ENCODE assay signal across 13 mouse cellular contexts in genomic region chr2:148856630-148857400, GRCm38 (mm10). TPM values are rescaled to one million over a fixed set of nuclear protein-coding genes. Genes with fewer than 3 reads are reported as not detected.
DNase-seq lines count a peak whose midpoint lies in the region; ATAC-seq and TF ChIP-seq lines count a peak whose summit lies in the region.
"Had no signal": no experiment of that assay in that cellular context is flagged by ENCODE, and none has a peak within 500 bp of the region (broad histone marks: within the 10 kb centered on the region; RNA-seq: fewer than 3 reads in every experiment).

No protein-coding gene starts in this region.

- WGBS in lung, postnatal 0 days: 20% methylated on average over 8 of the region's 8 CpGs
- WGBS in liver, embryonic 11.5 days: 37% methylated on average over 8 of the region's 8 CpGs
- 31% methylated on average over 8 of the region's 8 CpGs for WGBS in stomach, postnatal 0 days
- 74% methylated on average over 8 of the region's 8 CpGs for WGBS in forebrain, embryonic 14.5 days
- 78% methylated on average over 8 of the region's 8 CpGs for WGBS in hindbrain, embryonic 16.5 days

- no peak overlapping the region for H3K9ac ChIP-seq in lung, postnatal 0 days (replicated peaks; ENCODE audit: low read depth)
- no peak overlapping the region for H3K9ac ChIP-seq in liver, embryonic 11.5 days (ENCODE audit: low read depth, low read length)
- no peak overlapping the region for H3K9ac ChIP-seq in stomach, postnatal 0 days (ENCODE audit: low read length)
- H3K9ac ChIP-seq in forebrain, embryonic 14.5 days (ENCODE audit: low read length): no peak overlapping the region
- no peak overlapping the region for H3K9ac ChIP-seq in hindbrain, embryonic 16.5 days (ENCODE audit: low read depth, low read length)
- H3K9ac ChIP-seq: intestine, embryonic 15.5 days had no signal

- TF ChIP-seq CTCF in lung, postnatal 0 days (IDR thresholded peaks at IDR 0.05): no peak
- TF ChIP-seq CTCF in stomach, postnatal 0 days (IDR thresholded peaks at IDR 0.05; ENCODE audit: low read depth): no peak

- no peaks in the 10 kb centered on the region for H3K4me1 ChIP-seq in lung, postnatal 0 days (ENCODE audit: insufficient read depth, low read depth, low read length)
- no peaks in the 10 kb centered on the region for H3K4me1 ChIP-seq in liver, embryonic 11.5 days (replicated peaks; ENCODE audit: control insufficient read depth, insufficient read depth, low read length)
- no peaks in the 10 kb centered on the region for H3K4me1 ChIP-seq in stomach, postnatal 0 days (replicated peaks; ENCODE audit: control insufficient read depth, insufficient read depth)
- no peaks in the 10 kb centered on the region for H3K4me1 ChIP-seq in forebrain, embryonic 14.5 days (ENCODE audit: control insufficient read depth, insufficient read depth, low read length)
- no peaks in the 10 kb centered on the region for H3K4me1 ChIP-seq in hindbrain, embryonic 16.5 days (ENCODE audit: control insufficient read depth, insufficient read depth, low read depth, low read length)
- H3K4me1 ChIP-seq: intestine, embryonic 15.5 days had no signal

- peak overlapping the region; percentile 22; the same call in 1 of the 2 replicates for H3K27ac ChIP-seq in lung, postnatal 0 days (ENCODE audit: low read length)
- peak overlapping the region; percentile 19; the same call in 1 of the 2 replicates for H3K27ac ChIP-seq in liver, embryonic 11.5 days (ENCODE audit: low read depth, low read length)
- peak overlapping the region; percentile 5; the same call in 1 of the 2 replicates for H3K27ac ChIP-seq in stomach, postnatal 0 days (replicated peaks)
- no peak overlapping the region for H3K27ac ChIP-seq in forebrain, embryonic 14.5 days (ENCODE audit: low read depth, low read length)
- H3K27ac ChIP-seq in hindbrain, embryonic 16.5 days (ENCODE audit: low read depth, low read length): no peak overlapping the region
- H3K27ac ChIP-seq: intestine, embryonic 15.5 days had no signal

- H3K9me3 ChIP-seq in lung, postnatal 0 days (ENCODE audit: low read length): no peaks in the 10 kb centered on the region
- no peaks in the 10 kb centered on the region for H3K9me3 ChIP-seq in liver, embryonic 11.5 days (ENCODE audit: control insufficient read depth, low read length)
- no peaks in the 10 kb centered on the region for H3K9me3 ChIP-seq in stomach, postnatal 0 days (ENCODE audit: control insufficient read depth, low read length)
- no peaks in the 10 kb centered on the region for H3K9me3 ChIP-seq in forebrain, embryonic 14.5 days (replicated peaks; ENCODE audit: control insufficient read depth, low read length)
- H3K9me3 ChIP-seq in hindbrain, embryonic 16.5 days (ENCODE audit: control insufficient read depth, low read length): no peaks in the 10 kb centered on the region
- H3K9me3 ChIP-seq: intestine, embryonic 15.5 days had no signal

- no peaks in the 10 kb centered on the region for H3K36me3 ChIP-seq in lung, postnatal 0 days (ENCODE audit: insufficient read depth, low read length)
- no peaks in the 10 kb centered on the region for H3K36me3 ChIP-seq in liver, embryonic 11.5 days (ENCODE audit: control insufficient read depth, insufficient read depth, low read length)
- H3K36me3 ChIP-seq in stomach, postnatal 0 days (ENCODE audit: control insufficient read depth, insufficient read depth, low read length): no peaks in the 10 kb centered on the region
- no peaks in the 10 kb centered on the region for H3K36me3 ChIP-seq in forebrain, embryonic 14.5 days (ENCODE audit: control insufficient read depth, insufficient read depth, low read length)
- no peaks in the 10 kb centered on the region for H3K36me3 ChIP-seq in hindbrain, embryonic 16.5 days (ENCODE audit: control insufficient read depth, insufficient read depth, low read length)
- H3K36me3 ChIP-seq: intestine, embryonic 15.5 days had no signal

- peak overlapping the region; percentile 4; the same call in 1 of the 2 replicates for H3K4me3 ChIP-seq in lung, postnatal 0 days (ENCODE audit: low read depth, low read length)
- no peak overlapping the region for H3K4me3 ChIP-seq in liver, embryonic 11.5 days (ENCODE audit: low read depth, low read length)
- H3K4me3 ChIP-seq in stomach, postnatal 0 days (ENCODE audit: low read depth, low read length): no peak overlapping the region
- H3K4me3 ChIP-seq in forebrain, embryonic 14.5 days (ENCODE audit: low read depth, low read length): no peak overlapping the region
- no peak overlapping the region for H3K4me3 ChIP-seq in hindbrain, embryonic 16.5 days (ENCODE audit: low read length)
- H3K4me3 ChIP-seq: intestine, embryonic 15.5 days had no signal

- peak; percentile 62 for ATAC-seq in lung, postnatal 0 days
- ATAC-seq in liver, embryonic 11.5 days (replicated peaks; ENCODE audit: low FRiP score): peak; percentile 56; the same call in 1 of the 2 replicates
- no peak for ATAC-seq in stomach, postnatal 0 days (ENCODE audit: low FRiP score, low TSS enrichment)
- no peak for ATAC-seq in forebrain, embryonic 14.5 days
- no peak for ATAC-seq in hindbrain, embryonic 16.5 days
- ATAC-seq: intestine, embryonic 15.5 days had no signal

- peak overlapping the region; percentile 37 for H3K4me2 ChIP-seq in lung, postnatal 0 days (replicated peaks; ENCODE audit: low read depth, low read length)
- peak overlapping the region; percentile 27 for H3K4me2 ChIP-seq in liver, embryonic 11.5 days
- H3K4me2 ChIP-seq in stomach, postnatal 0 days (replicated peaks; ENCODE audit: low read depth): 0 out of 2 replicates have a peak overlapping the region, but pooled peaks have one; percentile 3
- no peak overlapping the region for H3K4me2 ChIP-seq in forebrain, embryonic 14.5 days (ENCODE audit: low read length)
- no peak overlapping the region for H3K4me2 ChIP-seq in hindbrain, embryonic 16.5 days (ENCODE audit: low read length)
- H3K4me2 ChIP-seq: intestine, embryonic 15.5 days had no signal

- no peak for TF ChIP-seq EP300 in lung, postnatal 0 days (IDR thresholded peaks at IDR 0.05)
- TF ChIP-seq EP300 in stomach, postnatal 0 days (optimal IDR thresholded peaks at IDR 0.05): no peak

- DNase-seq in adrenal gland, postnatal 10 days: peak; percentile 7
- DNase-seq in adrenal gland, postnatal 4 days (ENCODE audit: low spot score in 2 of 2): no peak
- peak; percentile 58 for DNase-seq in lung, postnatal 0 days (ENCODE audit: low spot score)
- DNase-seq in lung, postnatal 36 days: no peak
- DNase-seq in liver, embryonic 11.5 days (ENCODE audit: low spot score): no peak
- no peak for DNase-seq in stomach, postnatal 0 days (ENCODE audit: low spot score)
- DNase-seq in forebrain, embryonic 14.5 days (ENCODE audit: low spot score): no peak
- DNase-seq: cerebellum, adult 11 months had no signal

- no peaks in the 10 kb centered on the region for H3K27me3 ChIP-seq in lung, postnatal 0 days (replicated peaks; ENCODE audit: insufficient read depth, low read length)
- no peaks in the 10 kb centered on the region for H3K27me3 ChIP-seq in liver, embryonic 11.5 days (replicated peaks; ENCODE audit: control insufficient read depth, insufficient read depth, low read length)
- no peaks in the 10 kb centered on the region for H3K27me3 ChIP-seq in stomach, postnatal 0 days (ENCODE audit: control insufficient read depth, insufficient read depth, low read length)
- no peaks in the 10 kb centered on the region for H3K27me3 ChIP-seq in forebrain, embryonic 14.5 days (replicated peaks; ENCODE audit: control insufficient read depth, insufficient read depth, low read length)
- H3K27me3 ChIP-seq in hindbrain, embryonic 16.5 days (replicated peaks; ENCODE audit: control insufficient read depth, insufficient read depth, low read length): no peaks in the 10 kb centered on the region
- H3K27me3 ChIP-seq: intestine, embryonic 15.5 days had no signal

RNA-seq across cellular contexts. Expression of gene 9230104L09Rik, which starts 8.0 kb away (rescaled TPM):
- 1 to 10 TPM; 1.4 to 1.7 TPM for total RNA-seq in adrenal gland, postnatal 10 days (2021)
- total RNA-seq in adrenal gland, postnatal 4 days (2021): 1 to 10 TPM; 1.6 to 2.0 TPM
- 0.94 and 1.5 TPM in 2 replicates for polyA plus RNA-seq in lung, postnatal 0 days (2015; fragmentation: Nextera tagmentation; extraction: Ambion mirVana)
- polyA plus RNA-seq in liver, embryonic 11.5 days (2014; fragmentation: Nextera tagmentation; extraction: Ambion mirVana): not detected in 2 replicates
- not detected in 2 replicates for polyA plus RNA-seq in stomach, postnatal 0 days (2015; fragmentation: Nextera tagmentation; extraction: Ambion mirVana)
- not detected in 2 replicates for polyA plus RNA-seq in forebrain, embryonic 14.5 days (2014; fragmentation: Nextera tagmentation; extraction: Ambion mirVana)
- not detected in 2 replicates for polyA plus RNA-seq in hindbrain, embryonic 16.5 days (2015; fragmentation: Nextera tagmentation; extraction: Ambion mirVana)
- total RNA-seq: layer of hippocampus, postnatal 10 days had no signal
- polyA plus RNA-seq: embryonic facial prominence, embryonic 14.5 days; intestine, embryonic 15.5 days; neural tube, embryonic 14.5 days had no signal

RNA-seq across cellular contexts. Expression of gene Cst3, which starts 18.7 kb away (rescaled TPM):
- 100 to 1,000 TPM; 839 to 876 TPM for total RNA-seq in adrenal gland, postnatal 10 days (2021)
- 100 to 1,000 TPM; 558 to 614 TPM for total RNA-seq in adrenal gland, postnatal 4 days (2021)
- polyA plus RNA-seq in lung, postnatal 0 days (2015; fragmentation: Nextera tagmentation; extraction: Ambion mirVana): 755 and 866 TPM in 2 replicates
- 209 and 224 TPM in 2 replicates for polyA plus RNA-seq in liver, embryonic 11.5 days (2014; fragmentation: Nextera tagmentation; extraction: Ambion mirVana)
- polyA plus RNA-seq in stomach, postnatal 0 days (2015; fragmentation: Nextera tagmentation; extraction: Ambion mirVana): 595 and 599 TPM in 2 replicates
- 547 and 623 TPM in 2 replicates for polyA plus RNA-seq in forebrain, embryonic 14.5 days (2014; fragmentation: Nextera tagmentation; extraction: Ambion mirVana)
- polyA plus RNA-seq in hindbrain, embryonic 16.5 days (2015; fragmentation: Nextera tagmentation; extraction: Ambion mirVana): 757 and 946 TPM in 2 replicates

RNA-seq across cellular contexts. Expression of gene Cst9, which starts 21.9 kb away (rescaled TPM):
- total RNA-seq in adrenal gland, postnatal 10 days (2021): not detected
- total RNA-seq in adrenal gland, postnatal 4 days (2021): not detected
- 1.5 and 2.5 TPM in 2 replicates for polyA plus RNA-seq in lung, postnatal 0 days (2015; fragmentation: Nextera tagmentation; extraction: Ambion mirVana)
- polyA plus RNA-seq in liver, embryonic 11.5 days (2014; fragmentation: Nextera tagmentation; extraction: Ambion mirVana): not detected in 2 replicates
- not detected in 2 replicates for polyA plus RNA-seq in stomach, postnatal 0 days (2015; fragmentation: Nextera tagmentation; extraction: Ambion mirVana)
- not detected in 2 replicates for polyA plus RNA-seq in forebrain, embryonic 14.5 days (2014; fragmentation: Nextera tagmentation; extraction: Ambion mirVana)
- not detected in 2 replicates for polyA plus RNA-seq in hindbrain, embryonic 16.5 days (2015; fragmentation: Nextera tagmentation; extraction: Ambion mirVana)
- total RNA-seq: layer of hippocampus, postnatal 10 days had no signal
- polyA plus RNA-seq: embryonic facial prominence, embryonic 14.5 days; intestine, embryonic 15.5 days; neural tube, embryonic 14.5 days had no signal

RNA-seq across cellular contexts. Expression of gene Cst13, which starts 36.9 kb away (rescaled TPM):
- total RNA-seq in adrenal gland, postnatal 10 days (2021): not detected
- total RNA-seq in adrenal gland, postnatal 4 days (2021): under 1 TPM in 1 of 2 experiments, not detected in 1; 0.42 TPM
- not detected in 2 replicates for polyA plus RNA-seq in lung, postnatal 0 days (2015; fragmentation: Nextera tagmentation; extraction: Ambion mirVana)
- not detected in 2 replicates for polyA plus RNA-seq in liver, embryonic 11.5 days (2014; fragmentation: Nextera tagmentation; extraction: Ambion mirVana)
- polyA plus RNA-seq in stomach, postnatal 0 days (2015; fragmentation: Nextera tagmentation; extraction: Ambion mirVana): 0.17 TPM in 1 of 2 replicates, not detected in the other
- polyA plus RNA-seq in forebrain, embryonic 14.5 days (2014; fragmentation: Nextera tagmentation; extraction: Ambion mirVana): not detected in 2 replicates
- not detected in 2 replicates for polyA plus RNA-seq in hindbrain, embryonic 16.5 days (2015; fragmentation: Nextera tagmentation; extraction: Ambion mirVana)
- total RNA-seq: layer of hippocampus, postnatal 10 days had no signal
- polyA plus RNA-seq: embryonic facial prominence, embryonic 14.5 days; intestine, embryonic 15.5 days; neural tube, embryonic 14.5 days had no signal

RNA-seq across cellular contexts. Expression of gene Cst8, which starts 58.2 kb away (rescaled TPM):
- total RNA-seq in adrenal gland, postnatal 10 days (2021): 10 to 100 TPM; 60.9 to 87.0 TPM
- total RNA-seq in adrenal gland, postnatal 4 days (2021): 100 to 1,000 TPM; 167 to 183 TPM
- 12.9 and 19.4 TPM in 2 replicates for polyA plus RNA-seq in lung, postnatal 0 days (2015; fragmentation: Nextera tagmentation; extraction: Ambion mirVana)
- not detected in 2 replicates for polyA plus RNA-seq in liver, embryonic 11.5 days (2014; fragmentation: Nextera tagmentation; extraction: Ambion mirVana)
- polyA plus RNA-seq in stomach, postnatal 0 days (2015; fragmentation: Nextera tagmentation; extraction: Ambion mirVana): 35.6 and 46.3 TPM in 2 replicates
- polyA plus RNA-seq in forebrain, embryonic 14.5 days (2014; fragmentation: Nextera tagmentation; extraction: Ambion mirVana): not detected in 2 replicates
- polyA plus RNA-seq in hindbrain, embryonic 16.5 days (2015; fragmentation: Nextera tagmentation; extraction: Ambion mirVana): not detected in 2 replicates
- total RNA-seq: layer of hippocampus, postnatal 10 days had no signal
- polyA plus RNA-seq: embryonic facial prominence, embryonic 14.5 days; intestine, embryonic 15.5 days; neural tube, embryonic 14.5 days had no signal

Comparison
In these comparisons a context has a peak if more than half of its experiments do, and no peak if none do; other contexts are left out.
1. DNase-seq: peak in adrenal gland, postnatal 10 days (single experiment) and lung, postnatal 0 days (single experiment); none in adrenal gland, postnatal 4 days (0 of 2), lung, postnatal 36 days (single experiment), liver, embryonic 11.5 days (single experiment), stomach, postnatal 0 days (single experiment) and forebrain, embryonic 14.5 days (single experiment).
2. ATAC-seq: peak in lung, postnatal 0 days (single experiment) and liver, embryonic 11.5 days (single experiment); none in stomach, postnatal 0 days (single experiment), forebrain, embryonic 14.5 days (single experiment) and hindbrain, embryonic 16.5 days (single experiment).
3. H3K27ac ChIP-seq: peak in lung, postnatal 0 days (single experiment), liver, embryonic 11.5 days (single experiment) and stomach, postnatal 0 days (single experiment); none in forebrain, embryonic 14.5 days (single experiment) and hindbrain, embryonic 16.5 days (single experiment).
4. H3K4me2 ChIP-seq: peak in lung, postnatal 0 days (single experiment), liver, embryonic 11.5 days (single experiment) and stomach, postnatal 0 days (single experiment); none in forebrain, embryonic 14.5 days (single experiment) and hindbrain, embryonic 16.5 days (single experiment).